Mouse (Mus musculus) megakaryocyte-erythroid progenitor cell, adult 5-6 weeks (primary cell): ENCODE measurements at regions not wholly inside any gene's neighbourhood (a gene's known extent, or its start where the extent isn't known, plus 50 kb on each side); places are given as distances from the start of the nearest gene placed in this dataset.

Source experiments
- ATAC-seq: replicated peaks from 2 replicates; pipeline ENCODE4 v1.8.0; 2016; ENCODE audit warnings: mild to moderate bottlenecking, inconsistent platforms; ENCODE audit not compliant: severe bottlenecking, poor library complexity, low FRiP score, low TSS enrichment

GRCm38 (mm10) chr4:93481247-93481646 is 145.9 kb upstream of the Tusc1 start:
- ATAC-seq = peak; percentile 100

GRCm38 (mm10) chr4:93477189-93477767 is 142.0 kb upstream of the Tusc1 start:
- ATAC-seq = no peak

GRCm38 (mm10) chr4:93467998-93468397 is 132.7 kb upstream of the Tusc1 start:
- ATAC-seq = no peak

GRCm38 (mm10) chr4:93467424-93467823 is 132.1 kb upstream of the Tusc1 start:
- no peak for ATAC-seq

- ATAC-seq = no peak
Observed at GRCm38 (mm10) chr4:93451357-93451756, 116.0 kb upstream of the Tusc1 start.

GRCm38 (mm10) chr4:93450831-93451230 is 115.5 kb upstream of the Tusc1 start:
- no peak for ATAC-seq

GRCm38 (mm10) chr4:93444666-93445065 is 109.4 kb upstream of the Tusc1 start:
- no peak for ATAC-seq

- ATAC-seq = no peak
Observed at GRCm38 (mm10) chr4:93438587-93439336, 103.5 kb upstream of the Tusc1 start.

GRCm38 (mm10) chr4:93437386-93438130 is 102.2 kb upstream of the Tusc1 start:
- ATAC-seq = no peak

- no peak for ATAC-seq
Observed at GRCm38 (mm10) chr4:93412695-93413094, 77.4 kb upstream of the Tusc1 start.

- ATAC-seq = no peak
Observed at GRCm38 (mm10) chr4:93406876-93407275, 71.6 kb upstream of the Tusc1 start.

- no peak for ATAC-seq
Observed at GRCm38 (mm10) chr4:93400579-93400978, 65.3 kb upstream of the Tusc1 start.
